ENCODE assay signal across 8 mouse cellular contexts in genomic region chr2:90846955-90847680, GRCm38 (mm10). TPM values are rescaled to one million over a fixed set of nuclear protein-coding genes. Genes with fewer than 3 reads are reported as not detected.
A peak's percentile ranks its signal among the peaks of the same experiment; 100 is the strongest.
DNase-seq lines count a peak whose midpoint lies in the region; ATAC-seq and TF ChIP-seq lines count a peak whose summit lies in the region.

TSS of gene Mtch2 (plus strand) at chr2:90847155.

- H3K36me3 ChIP-seq in kidney, embryonic 14.5 days (ENCODE audit: control insufficient read depth, insufficient read depth, low read length) = peaks cover 21% of the 10 kb centered on the region
- peaks cover 20% of the 10 kb centered on the region for H3K36me3 ChIP-seq in limb, embryonic 15.5 days

- H3K27me3 ChIP-seq in kidney, embryonic 14.5 days (ENCODE audit: control insufficient read depth, insufficient read depth, low read length) = no peaks in the 10 kb centered on the region
- no peaks in the 10 kb centered on the region for H3K27me3 ChIP-seq in limb, embryonic 15.5 days

- peak within 1 kb of the TSS; percentile 83 for H3K27ac ChIP-seq in bone marrow macrophage, adult 2 months (ENCODE audit: insufficient read depth, low read depth, low read length)
- H3K27ac ChIP-seq in embryonic fibroblast, embryonic 13.5 days (ENCODE audit: insufficient read depth, low read length) = peak within 1 kb of the TSS; percentile 61
- peak within 1 kb of the TSS; percentile 70 for H3K27ac ChIP-seq in kidney, embryonic 14.5 days (ENCODE audit: low read depth, low read length)
- H3K27ac ChIP-seq in limb, embryonic 15.5 days = peak within 1 kb of the TSS; percentile 82

- TF ChIP-seq POLR2A in bone marrow macrophage, adult 2 months (IDR thresholded peaks at IDR 0.05; ENCODE audit: borderline replicate concordance, low read depth, low read length) = peak; percentile 87; the same call in 1 of the 2 replicates
- peak; percentile 93 for TF ChIP-seq POLR2A in embryonic fibroblast, embryonic 13.5 days (IDR thresholded peaks at IDR 0.05; ENCODE audit: low read depth, low read length)

- peak; percentile 98 for ATAC-seq in kidney, embryonic 14.5 days (ENCODE audit: low FRiP score, low TSS enrichment)
- ATAC-seq in limb, embryonic 15.5 days (ENCODE audit: insufficient number of reproducible peaks, low FRiP score, low TSS enrichment, low read depth) = peak; percentile 92

- no peak for TF ChIP-seq CTCF in bone marrow macrophage, adult 2 months (IDR thresholded peaks at IDR 0.05; ENCODE audit: low read depth, low read length)
- no peak for TF ChIP-seq CTCF in embryonic fibroblast, embryonic 13.5 days (IDR thresholded peaks at IDR 0.05; ENCODE audit: borderline replicate concordance, insufficient read depth, low read length)

- under 1% methylated on average over 61 of the region's 67 CpGs for WGBS in kidney, embryonic 14.5 days
- under 1% methylated on average over 67 of the region's 67 CpGs for WGBS in limb, embryonic 15.5 days

- DNase-seq in A20 (ENCODE audit: low read depth, low spot score) = peak; percentile 98
- peak; percentile 98 for DNase-seq in heart, adult 9 months (ENCODE audit: low spot score in 2 of 2)
- peak; percentile 94 to 98 for DNase-seq in monocyte, adult 2 months (ENCODE audit: low read depth in 1 of 2, low spot score in 2 of 2)
- peak; percentile 98 for DNase-seq in spleen, postnatal 36 days (ENCODE audit: low spot score in 2 of 2)

- peaks cover 11% of the 10 kb centered on the region for H3K4me1 ChIP-seq in bone marrow macrophage, adult 2 months (ENCODE audit: control insufficient read depth, insufficient read depth, low read length)
- H3K4me1 ChIP-seq in embryonic fibroblast, embryonic 13.5 days (ENCODE audit: control insufficient read depth, insufficient read depth, low read length) = no peaks in the 10 kb centered on the region
- peaks cover 6% of the 10 kb centered on the region for H3K4me1 ChIP-seq in kidney, embryonic 14.5 days (ENCODE audit: control insufficient read depth, insufficient read depth, low read length)
- H3K4me1 ChIP-seq in limb, embryonic 15.5 days = peaks cover 11% of the 10 kb centered on the region

- no peaks in the 10 kb centered on the region for H3K9me3 ChIP-seq in kidney, embryonic 14.5 days (ENCODE audit: control insufficient read depth, low read length)
- H3K9me3 ChIP-seq in limb, embryonic 15.5 days = no peaks in the 10 kb centered on the region

- H3K4me3 ChIP-seq in bone marrow macrophage, adult 2 months (ENCODE audit: insufficient read depth, low read length) = peak within 1 kb of the TSS; percentile 80
- H3K4me3 ChIP-seq in embryonic fibroblast, embryonic 13.5 days (ENCODE audit: insufficient read depth, low read length) = peak within 1 kb of the TSS; percentile 85
- peak within 1 kb of the TSS; percentile 74 for H3K4me3 ChIP-seq in kidney, embryonic 14.5 days (ENCODE audit: low read length)
- peak within 1 kb of the TSS; percentile 90 for H3K4me3 ChIP-seq in limb, embryonic 15.5 days

- H3K4me2 ChIP-seq in kidney, embryonic 14.5 days (replicated peaks; ENCODE audit: low read depth, low read length) = peak within 1 kb of the TSS; percentile 55
- peak within 1 kb of the TSS; percentile 67 for H3K4me2 ChIP-seq in limb, embryonic 15.5 days

- H3K9ac ChIP-seq in kidney, embryonic 14.5 days (ENCODE audit: low read depth, low read length) = peak within 1 kb of the TSS; percentile 76
- peak within 1 kb of the TSS; percentile 84 for H3K9ac ChIP-seq in limb, embryonic 15.5 days

RNA-seq across cellular contexts. Expression of gene Mtch2, which starts in this region (rescaled TPM):
- polyA plus RNA-seq in bone marrow macrophage, adult 2 months (2012; ENCODE audit: insufficient read depth, insufficient read length, missing spikeins) = 106 and 108 TPM in 2 replicates
- polyA plus RNA-seq in embryonic fibroblast, embryonic 13.5 days (2011; ENCODE audit: insufficient read length, low read depth, missing spikeins) = 236 and 266 TPM in 2 replicates
- polyA plus RNA-seq in kidney, embryonic 14.5 days (2014; fragmentation: Nextera tagmentation; extraction: Ambion mirVana) = 249 and 251 TPM in 2 replicates
- 183 and 187 TPM in 2 replicates for polyA plus RNA-seq in limb, embryonic 15.5 days (2015; fragmentation: Nextera tagmentation; extraction: Ambion mirVana)

Comparison
In these comparisons a context has a peak if more than half of its experiments do, and no peak if none do; other contexts are left out.
1. Peak in every context shown above with its lines: DNase-seq, ATAC-seq, H3K4me3 ChIP-seq and H3K27ac ChIP-seq.